Mouse (Mus musculus): Measurements from ENCODE around the gene Tubb5. TPM values are rescaled to one million over a fixed set of nuclear protein-coding genes. Genes with fewer than 3 reads are reported as not detected.

The Tubb5 gene
- total and polyA plus RNA-seq, 2 experiments from 2014 or later: 1,872 to 3,416 TPM

DNA sequence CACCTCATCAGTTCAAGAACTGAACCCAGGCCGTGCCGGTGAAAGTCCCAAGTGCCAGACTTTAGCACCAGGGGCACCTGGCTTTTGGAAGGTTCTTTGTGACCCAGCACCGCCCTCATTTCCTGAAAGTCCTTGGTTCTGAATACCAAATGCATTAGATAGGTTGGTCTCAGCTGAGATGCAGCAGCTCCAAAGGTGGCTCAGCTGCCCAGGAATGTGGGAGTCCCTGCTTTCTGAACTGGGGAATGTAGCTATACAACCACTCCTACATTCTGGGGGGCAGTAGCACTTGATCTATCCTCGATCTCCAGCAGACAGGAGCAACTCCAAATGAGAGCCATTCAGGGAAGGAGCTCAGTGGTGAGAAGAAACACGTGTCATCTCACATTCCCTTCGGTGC lies 25.4 kb downstream of the Tubb5 start:
- no peak for DNase-seq (ENCODE audit: low spot score)
- Histone ChIP-seq H3K9ac (replicated peaks; ENCODE audit: low read length, poor library complexity, severe bottlenecking) (no peak overlapping the region), H3K4me1 (ENCODE audit: insufficient read depth, low read length) (no peaks in the 10 kb centered on the region), H3K4me2 (ENCODE audit: low read depth, low read length, poor library complexity, severe bottlenecking) (no peak overlapping the region), H3K9me3 (ENCODE audit: low read length) (no peaks in the 10 kb centered on the region), H3K27me3 (ENCODE audit: insufficient read depth, low read length) (no peaks in the 10 kb centered on the region), H3K27ac (ENCODE audit: low read depth, low read length) (no peak overlapping the region), H3K36me3 (ENCODE audit: insufficient read depth, low read length) (no peaks in the 10 kb centered on the region), H3K4me3 (ENCODE audit: low read depth, low read length) (no peak overlapping the region)
- no peak for ATAC-seq (ENCODE audit: low FRiP score)
- 71% methylated on average over 6 of the region's 6 CpGs for WGBS
- no peak for TF ChIP-seq CTCF (IDR thresholded peaks at IDR 0.05)

DNA sequence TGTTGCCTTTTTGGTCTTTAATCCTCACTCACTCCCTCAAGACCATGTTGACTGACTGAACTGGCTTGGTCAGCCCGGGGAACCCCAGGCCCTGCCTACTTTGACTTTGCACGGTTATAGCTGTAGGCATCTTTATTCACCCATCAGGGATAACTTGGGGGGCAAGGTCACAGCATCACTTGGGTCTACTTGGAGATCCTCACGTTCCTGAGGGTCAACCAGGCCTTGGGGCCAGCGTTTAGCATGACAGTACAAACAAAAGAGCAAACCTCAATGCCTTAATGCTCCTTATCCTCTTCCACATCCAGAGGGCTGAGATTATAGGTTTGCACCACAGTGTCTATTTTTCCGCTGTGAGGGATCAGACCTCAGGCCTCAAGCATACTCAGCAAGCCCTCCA lies 25.8 kb downstream of the Tubb5 start:
- no peak for ATAC-seq (ENCODE audit: low FRiP score)

DNA sequence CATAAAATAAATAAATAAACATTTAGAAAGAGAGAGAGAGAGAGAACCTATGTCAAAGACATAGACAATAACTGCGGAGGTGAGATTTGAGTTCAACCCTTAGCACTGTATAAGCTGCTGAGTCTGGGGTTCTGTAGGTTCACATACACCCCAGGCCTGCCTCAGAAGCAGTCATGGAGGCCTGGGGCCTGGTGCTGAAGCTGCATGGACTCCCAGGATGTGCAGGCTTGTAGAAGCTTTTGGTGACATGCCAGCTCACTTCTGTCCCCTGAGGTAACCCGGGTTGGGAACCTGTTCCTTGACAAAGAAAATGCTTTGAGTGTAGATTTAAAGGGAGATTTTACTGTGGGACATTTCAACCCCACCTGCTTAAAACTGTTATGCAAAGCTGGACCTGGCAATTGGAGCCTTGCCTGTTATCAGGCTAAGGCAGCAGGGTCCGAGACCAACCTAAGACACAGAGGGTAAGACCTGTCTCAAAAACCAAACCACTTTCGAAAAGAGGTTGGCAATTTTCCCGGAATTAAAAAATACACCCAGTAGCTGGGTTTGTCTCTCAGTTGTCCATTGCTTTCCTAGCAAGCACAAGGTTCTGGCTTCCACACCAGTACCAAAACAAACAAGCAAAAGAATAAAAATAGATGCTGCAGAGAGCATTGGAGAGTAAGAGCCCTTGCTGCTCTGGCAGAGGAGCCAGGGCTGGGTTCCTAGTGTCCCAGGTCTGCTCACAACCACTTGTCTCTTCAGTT lies 27.0 kb downstream of the Tubb5 start:
- Histone ChIP-seq H3K27ac (ENCODE audit: low read depth, low read length) (no peak overlapping the region), H3K36me3 (ENCODE audit: insufficient read depth, low read length) (no peaks in the 10 kb centered on the region), H3K4me3 (ENCODE audit: low read depth, low read length) (no peak overlapping the region), H3K9ac (replicated peaks; ENCODE audit: low read length, poor library complexity, severe bottlenecking) (no peak overlapping the region), H3K4me1 (ENCODE audit: insufficient read depth, low read length) (no peaks in the 10 kb centered on the region), H3K4me2 (ENCODE audit: low read depth, low read length, poor library complexity, severe bottlenecking) (no peak overlapping the region), H3K9me3 (ENCODE audit: low read length) (no peaks in the 10 kb centered on the region), H3K27me3 (ENCODE audit: insufficient read depth, low read length) (no peaks in the 10 kb centered on the region)
- 83% methylated on average over 5 of the region's 5 CpGs for WGBS
- no peak for TF ChIP-seq CTCF (IDR thresholded peaks at IDR 0.05)
- DNase-seq (ENCODE audit: low spot score) (no peak), ATAC-seq (ENCODE audit: low FRiP score) (no peak)

More for the DNA sequence above, 25.8 kb downstream of the Tubb5 start:
- Histone ChIP-seq H3K27me3 (ENCODE audit: insufficient read depth, low read length) (no peaks in the 10 kb centered on the region), H3K36me3 (ENCODE audit: insufficient read depth, low read length) (no peaks in the 10 kb centered on the region), H3K27ac (ENCODE audit: low read depth, low read length) (no peak overlapping the region), H3K9me3 (ENCODE audit: low read length) (no peaks in the 10 kb centered on the region), H3K4me1 (ENCODE audit: insufficient read depth, low read length) (no peaks in the 10 kb centered on the region), H3K4me3 (ENCODE audit: low read depth, low read length) (no peak overlapping the region), H3K4me2 (ENCODE audit: low read depth, low read length, poor library complexity, severe bottlenecking) (no peak overlapping the region), H3K9ac (replicated peaks; ENCODE audit: low read length, poor library complexity, severe bottlenecking) (no peak overlapping the region)
- 77% methylated on average over 5 of the region's 5 CpGs for WGBS
- no peak for DNase-seq (ENCODE audit: low spot score)
- TF ChIP-seq CTCF (IDR thresholded peaks at IDR 0.05): no peak

GRCm38 (mm10) chr17:35809395-35809794 lies 28.7 kb downstream of the Tubb5 start:
- TF ChIP-seq CTCF (IDR thresholded peaks at IDR 0.05): no peak
- Histone ChIP-seq H3K9ac (replicated peaks; ENCODE audit: low read length, poor library complexity, severe bottlenecking) (no peak overlapping the region), H3K4me2 (ENCODE audit: low read depth, low read length, poor library complexity, severe bottlenecking) (no peak overlapping the region), H3K36me3 (ENCODE audit: insufficient read depth, low read length) (no peaks in the 10 kb centered on the region), H3K9me3 (ENCODE audit: low read length) (no peaks in the 10 kb centered on the region), H3K27me3 (ENCODE audit: insufficient read depth, low read length) (no peaks in the 10 kb centered on the region), H3K4me1 (ENCODE audit: insufficient read depth, low read length) (no peaks in the 10 kb centered on the region), H3K4me3 (ENCODE audit: low read depth, low read length) (no peak overlapping the region), H3K27ac (ENCODE audit: low read depth, low read length) (no peak overlapping the region)
- WGBS: 85% methylated on average over 11 of the region's 11 CpGs
- DNase-seq (ENCODE audit: low spot score) (no peak), ATAC-seq (ENCODE audit: low FRiP score) (no peak)

GRCm38 (mm10) chr17:35808073-35808472 lies 30.0 kb downstream of the Tubb5 start:
- peak; percentile 10 for DNase-seq (ENCODE audit: low spot score)

DNA sequence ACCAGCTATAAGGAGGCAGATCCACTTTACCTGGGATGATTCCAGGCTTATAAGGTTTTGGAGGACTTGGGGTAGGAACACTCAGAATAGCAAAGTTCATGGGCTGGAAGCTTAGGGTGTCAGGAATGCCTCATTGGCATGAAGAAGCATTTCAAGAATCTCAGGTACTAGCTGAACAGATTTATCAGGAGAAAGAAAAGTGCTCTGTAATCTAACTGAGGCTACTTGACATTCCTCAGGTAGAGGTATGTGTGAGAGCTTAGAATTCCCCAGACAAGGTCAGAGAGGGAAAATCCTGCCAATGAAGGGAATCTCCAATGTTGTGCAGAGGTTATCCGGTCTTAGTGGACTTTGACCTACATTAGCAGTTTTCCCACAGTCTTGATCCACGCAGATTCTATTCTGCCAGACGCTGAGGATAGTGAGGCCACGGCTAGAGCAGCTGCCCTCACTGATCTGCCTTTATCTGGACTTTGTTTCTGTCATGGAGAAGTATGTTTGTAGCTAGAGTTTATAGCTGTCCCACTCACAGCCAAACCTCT lies 34.2 kb downstream of the Tubb5 start:
- H3K9ac ChIP-seq (replicated peaks; ENCODE audit: low read length, poor library complexity, severe bottlenecking): no peak overlapping the region
- no peak overlapping the region for H3K4me3 ChIP-seq (ENCODE audit: low read depth, low read length)
- H3K27me3 ChIP-seq (ENCODE audit: insufficient read depth, low read length): no peaks in the 10 kb centered on the region
- TF ChIP-seq CTCF (IDR thresholded peaks at IDR 0.05): no peak
- 92% methylated on average over 4 of the region's 4 CpGs for WGBS
- H3K27ac ChIP-seq (ENCODE audit: low read depth, low read length): no peak overlapping the region
- H3K4me1 ChIP-seq (ENCODE audit: insufficient read depth, low read length): no peaks in the 10 kb centered on the region
- DNase-seq (ENCODE audit: low spot score): no peak
- no peaks in the 10 kb centered on the region for H3K9me3 ChIP-seq (ENCODE audit: low read length)
- H3K36me3 ChIP-seq (ENCODE audit: insufficient read depth, low read length): no peaks in the 10 kb centered on the region
- no peak for ATAC-seq (ENCODE audit: low FRiP score)
- no peak overlapping the region for H3K4me2 ChIP-seq (ENCODE audit: low read depth, low read length, poor library complexity, severe bottlenecking)

More at GRCm38 (mm10) chr17:35808073-35808472, 30.0 kb downstream of the Tubb5 start:
- Histone ChIP-seq H3K4me2 (ENCODE audit: low read depth, low read length, poor library complexity, severe bottlenecking) (no peak overlapping the region), H3K36me3 (ENCODE audit: insufficient read depth, low read length) (no peaks in the 10 kb centered on the region), H3K27ac (ENCODE audit: low read depth, low read length) (no peak overlapping the region), H3K9ac (replicated peaks; ENCODE audit: low read length, poor library complexity, severe bottlenecking) (no peak overlapping the region), H3K4me1 (ENCODE audit: insufficient read depth, low read length) (no peaks in the 10 kb centered on the region), H3K4me3 (ENCODE audit: low read depth, low read length) (no peak overlapping the region), H3K9me3 (ENCODE audit: low read length) (no peaks in the 10 kb centered on the region), H3K27me3 (ENCODE audit: insufficient read depth, low read length) (no peaks in the 10 kb centered on the region)
- TF ChIP-seq CTCF (IDR thresholded peaks at IDR 0.05): no peak
- WGBS: 68% methylated on average over 9 of the region's 9 CpGs
- ATAC-seq (ENCODE audit: low FRiP score): no peak

All from midbrain, postnatal 0 days (tissue).